Mouse (Mus musculus) ES-E14 (cell line): ENCODE measurements around the gene Tsc22d1.

Experiments used
- CHD2 ChIP-seq: IDR thresholded peaks from 2 replicates; pipeline ENCODE4 v1.6.1; 2014; ENCODE audit warnings: mild to moderate bottlenecking, low read depth, low read length, inconsistent platforms
- ZC3H11A ChIP-seq: IDR thresholded peaks from 2 replicates; pipeline ENCODE4 v1.6.1; 2012; ENCODE audit warnings: low read depth, mild to moderate bottlenecking, inconsistent platforms, low read length, borderline replicate concordance
- ZNF384 ChIP-seq: IDR thresholded peaks from 2 replicates; pipeline ENCODE4 v1.6.1; 2012; ENCODE audit warnings: low read depth, low read length, inconsistent platforms

DNA sequence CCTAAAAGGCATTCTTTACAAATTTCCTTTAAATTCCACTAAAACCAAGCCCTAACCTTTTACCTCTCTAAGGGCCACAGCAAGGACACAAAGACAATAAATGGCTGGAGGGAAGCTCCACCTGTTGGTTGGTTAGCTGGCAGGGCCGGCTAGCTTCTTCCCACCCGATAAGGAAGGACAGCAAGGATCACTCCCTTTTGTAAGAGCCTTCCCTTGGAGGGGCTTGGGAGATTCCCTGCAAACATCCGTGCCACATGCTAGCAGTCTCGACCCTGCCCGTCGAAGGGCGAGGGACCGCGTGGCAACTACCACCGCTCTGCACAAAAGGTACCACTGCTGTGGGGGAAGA is 1.0 kb upstream of the Tsc22d1 start:
- TF ChIP-seq ZC3H11A (no peak; the same call in 1 of the 2 replicates), ZNF384 (no peak), CHD2 (no peak)
